Mouse (Mus musculus) intestine, embryonic 16.5 days (tissue): ENCODE data around the gene Macrod1. TPM values are rescaled to one million over a fixed set of nuclear protein-coding genes. Genes with fewer than 3 reads are reported as not detected.
A peak's percentile ranks its signal among the peaks of the same experiment; 100 is the strongest.

ENCODE experiments used
- ATAC-seq: fragments of 200-750 bp; cut with Nextera tagmentation; 2 replicates; pipeline ENCODE4 v1.8.0; 2017; ENCODE audit warnings: moderate TSS enrichment, moderate library complexity
- H3K27ac ChIP-seq: fragments of 300-500 bp; sonication (generic); 2 replicates; pipeline ENCODE4 v1.5.1; 2014; ENCODE audit warnings: mild to moderate bottlenecking, low read length
- H3K27me3 ChIP-seq: fragments of 300-500 bp; sonication (generic); replicated peaks from 2 replicates; pipeline ENCODE4 v1.6.1; 2014; ENCODE audit warnings: low read length, control low read depth, mixed read lengths; ENCODE audit not compliant: control insufficient read depth, insufficient read depth
- H3K36me3 ChIP-seq: fragments of 300-500 bp; sonication (generic); 2 replicates; pipeline ENCODE4 v1.6.1; 2014; ENCODE audit warnings: low read length, control low read depth; ENCODE audit not compliant: control insufficient read depth, insufficient read depth
- H3K4me1 ChIP-seq: fragments of 300-500 bp; sonication (generic); 2 replicates; pipeline ENCODE4 v1.6.1; 2014; ENCODE audit warnings: low read length, control low read depth, mixed read lengths; ENCODE audit not compliant: control insufficient read depth, insufficient read depth
- H3K4me2 ChIP-seq: fragments of 300-500 bp; sonication (generic); 2 replicates; pipeline ENCODE4 v1.6.1; 2014; ENCODE audit warnings: low read depth, low read length, control low read depth
- H3K4me3 ChIP-seq: fragments of 300-500 bp; sonication (generic); 2 replicates; pipeline ENCODE4 v1.5.1; 2014; ENCODE audit warnings: mild to moderate bottlenecking, low read length
- H3K9ac ChIP-seq: fragments of 300-500 bp; sonication (generic); 2 replicates; pipeline ENCODE4 v1.6.1; 2014; ENCODE audit warnings: low read depth, low read length
- H3K9me3 ChIP-seq: fragments of 300-500 bp; sonication (generic); 2 replicates; pipeline ENCODE4 v1.6.1; 2016; ENCODE audit warnings: low read length, control low read depth; ENCODE audit not compliant: control insufficient read depth
- WGBS: fragments of 180-500 bp; shearing (Covaris S2); extraction: QIAGEN DNeasy Blood & Tissue Kit; methylation state at CpG from one replicate; pipeline ENCODE4 v1.1.7; 2014; 5-methylcytosine and 5-hydroxymethylcytosine counted together
- polyA plus RNA-seq: library from polyadenylated mRNA; unstranded; fragments of >200 nt; fragmentation: Nextera tagmentation; extraction: Ambion mirVana; gene quantifications from 2 replicates; pipeline ENCODE4 v1.2.1, GENCODE M21; 2015

The Macrod1 gene
- 11.6 and 13.1 TPM in 2 replicates for polyA plus RNA-seq

- H3K9me3 ChIP-seq, result no peaks in the 10 kb centered on the region
- peak; percentile 80 for ATAC-seq
- H3K9ac ChIP-seq, result peak within 1 kb of the TSS; percentile 80
- H3K4me3 ChIP-seq, result peak within 1 kb of the TSS; percentile 73
- peaks cover 19% of the 10 kb centered on the region for H3K4me1 ChIP-seq
- WGBS, result 1% methylated on average over 68 of the region's 72 CpGs
- no peaks in the 10 kb centered on the region for H3K36me3 ChIP-seq
- H3K4me2 ChIP-seq, result peak within 1 kb of the TSS; percentile 100
- H3K27ac ChIP-seq, result peak within 1 kb of the TSS; percentile 39
- no peaks in the 10 kb centered on the region for H3K27me3 ChIP-seq
Observed at GRCm38 (mm10) chr19:7056248-7057087, at the start of gene Macrod1. Gene Macrod1, plus strand, starts transcription at chr19:7056810.

- Histone ChIP-seq H3K4me3 (no peak overlapping the region), H3K4me2 (no peak overlapping the region), H3K4me1 (no peaks in the 10 kb centered on the region), H3K9me3 (no peaks in the 10 kb centered on the region), H3K27me3 (no peaks in the 10 kb centered on the region), H3K36me3 (no peaks in the 10 kb centered on the region), H3K9ac (no peak overlapping the region), H3K27ac (peak overlapping the region; percentile 72)
- peak; percentile 61 for ATAC-seq
- WGBS, result 52% methylated on average over 9 of the region's 9 CpGs
Observed at GRCm38 (mm10) chr19:7006892-7007593, 49.6 kb upstream of the Macrod1 start.

GRCm38 (mm10) chr19:7012426-7012825, 44.2 kb upstream of the Macrod1 start:
- no peaks in the 10 kb centered on the region for H3K27me3 ChIP-seq
- H3K4me1 ChIP-seq, result no peaks in the 10 kb centered on the region
- H3K4me2 ChIP-seq, result no peak overlapping the region
- peak; percentile 38; the same call in 1 of the 2 replicates for ATAC-seq
- no peak overlapping the region for H3K4me3 ChIP-seq
- H3K9ac ChIP-seq, result no peak overlapping the region
- H3K27ac ChIP-seq, result no peak overlapping the region
- WGBS, result 66% methylated on average over 4 of the region's 4 CpGs
- H3K9me3 ChIP-seq, result no peaks in the 10 kb centered on the region
- H3K36me3 ChIP-seq, result no peaks in the 10 kb centered on the region

DNA sequence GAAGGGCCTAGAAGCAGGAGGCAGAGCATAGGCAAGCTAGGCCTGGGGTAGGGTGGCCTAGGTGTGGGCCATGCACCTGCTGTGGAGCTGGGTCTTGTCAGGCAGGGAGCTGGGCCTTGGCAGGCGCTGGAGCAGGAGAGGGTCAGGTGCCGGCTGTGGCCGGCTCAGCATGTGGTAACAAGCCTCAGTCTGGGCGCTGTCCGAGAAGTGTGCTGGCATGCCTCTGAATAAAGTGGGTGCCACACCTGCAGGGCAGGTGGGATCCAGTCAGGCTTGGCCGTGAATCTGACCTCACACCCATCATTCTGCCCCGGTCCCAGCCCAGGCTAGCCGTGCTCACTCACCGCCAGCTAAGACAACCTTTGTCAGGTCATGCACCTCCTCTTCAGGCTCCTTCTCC, 42.6 kb upstream of the Macrod1 start:
- H3K36me3 ChIP-seq, result no peaks in the 10 kb centered on the region
- H3K9ac ChIP-seq, result no peak overlapping the region
- H3K27ac ChIP-seq, result no peak overlapping the region
- no peaks in the 10 kb centered on the region for H3K9me3 ChIP-seq
- no peak overlapping the region for H3K4me3 ChIP-seq
- H3K4me1 ChIP-seq, result no peaks in the 10 kb centered on the region; the same call in 1 of the 2 replicates
- H3K4me2 ChIP-seq, result no peak overlapping the region
- ATAC-seq, result no peak
- 88% methylated on average over 9 of the region's 9 CpGs for WGBS
- H3K27me3 ChIP-seq, result no peaks in the 10 kb centered on the region

- 90% methylated on average over 20 of the region's 20 CpGs for WGBS
- Histone ChIP-seq H3K4me3 (no peak overlapping the region), H3K9me3 (no peaks in the 10 kb centered on the region), H3K36me3 (no peaks in the 10 kb centered on the region), H3K9ac (no peak overlapping the region), H3K4me1 (no peaks in the 10 kb centered on the region; the same call in 1 of the 2 replicates), H3K27ac (no peak overlapping the region), H3K27me3 (no peaks in the 10 kb centered on the region), H3K4me2 (no peak overlapping the region)
- no peak for ATAC-seq
Observed at GRCm38 (mm10) chr19:7014481-7015135, 42.0 kb upstream of the Macrod1 start.

DNA sequence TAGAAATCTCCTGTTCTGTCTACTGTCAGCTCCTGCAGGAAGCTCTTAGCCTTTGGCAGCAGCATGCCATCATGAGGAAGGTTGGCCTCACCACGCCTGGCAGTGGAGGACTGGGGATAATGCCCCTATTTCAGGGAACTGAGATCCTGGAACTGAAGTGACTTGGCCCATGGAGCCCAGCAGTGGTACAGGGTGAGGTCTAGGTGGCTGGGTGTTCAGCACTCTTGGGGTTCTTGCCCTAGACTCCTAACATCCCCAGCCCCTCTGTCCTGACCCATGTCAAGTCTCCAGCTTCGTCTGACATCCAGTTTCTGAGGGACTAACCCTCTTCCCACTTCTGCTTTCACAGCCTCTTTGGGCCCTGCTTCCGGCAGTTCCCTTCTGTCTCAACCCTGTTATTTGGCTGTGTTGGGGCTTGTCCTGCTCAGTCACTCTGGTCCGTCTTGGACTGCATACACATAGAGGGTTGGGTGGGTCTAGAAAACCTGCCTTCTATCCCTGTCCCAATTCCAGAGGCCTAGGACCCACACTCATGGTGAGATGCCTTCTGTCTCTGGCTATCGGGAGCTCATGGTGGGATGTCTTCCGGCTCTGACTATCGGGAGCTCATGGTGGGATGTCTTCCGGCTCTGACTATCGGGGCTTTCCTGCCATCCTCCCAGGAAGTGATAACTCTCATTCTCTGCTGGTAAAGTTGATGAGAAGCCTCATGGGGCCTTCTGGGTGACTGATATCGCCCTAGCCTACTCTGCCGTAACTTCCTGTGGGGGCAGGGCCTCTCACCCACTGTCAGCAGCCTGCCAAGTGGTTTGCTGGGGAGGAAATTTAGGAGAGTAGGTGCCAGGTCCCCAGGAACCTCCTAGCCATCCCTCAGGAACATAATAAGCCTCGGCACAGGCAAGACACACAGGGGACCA, 38.8 kb upstream of the Macrod1 start:
- H3K4me2 ChIP-seq, result no peak overlapping the region
- H3K27me3 ChIP-seq, result no peaks in the 10 kb centered on the region
- ATAC-seq, result 0 out of 2 replicates have a peak, but pooled peaks have one; percentile 24
- 0 out of 2 replicates have a peak overlapping the region, but pooled peaks have one; percentile 27 for H3K9ac ChIP-seq
- H3K4me3 ChIP-seq, result no peak overlapping the region
- no peaks in the 10 kb centered on the region for H3K9me3 ChIP-seq
- peaks cover 14% of the 10 kb centered on the region for H3K36me3 ChIP-seq
- 78% methylated on average over 12 of the region's 12 CpGs for WGBS
- no peak overlapping the region for H3K27ac ChIP-seq
- no peaks in the 10 kb centered on the region; the same call in 1 of the 2 replicates for H3K4me1 ChIP-seq

DNA sequence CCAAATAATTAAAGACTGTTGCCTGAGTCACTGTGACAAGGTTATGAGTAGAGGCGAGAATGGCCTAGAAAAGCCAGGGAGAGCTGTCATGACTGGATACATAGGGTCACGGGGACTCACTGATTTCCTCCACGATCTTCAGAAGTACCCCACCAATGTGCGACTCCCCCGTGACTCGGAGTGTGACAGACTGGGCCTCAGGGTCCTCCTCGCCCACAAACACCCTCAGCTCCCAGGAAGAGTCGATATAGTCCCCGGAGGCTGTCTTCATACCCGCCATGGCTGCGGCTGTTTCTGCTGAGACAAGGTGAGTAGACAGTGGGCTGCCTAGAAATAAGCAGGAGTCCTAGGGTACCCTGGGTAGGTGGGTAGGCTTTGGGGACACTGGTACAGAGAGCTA, 38.1 kb upstream of the Macrod1 start:
- H3K36me3 ChIP-seq, result peaks cover 17% of the 10 kb centered on the region
- H3K27ac ChIP-seq, result 0 out of 2 replicates have a peak overlapping the region, but pooled peaks have one; percentile 58
- no peaks in the 10 kb centered on the region; the same call in 1 of the 2 replicates for H3K4me1 ChIP-seq
- H3K9me3 ChIP-seq, result no peaks in the 10 kb centered on the region
- ATAC-seq, result no peak
- no peak overlapping the region for H3K4me2 ChIP-seq
- no peak overlapping the region; the same call in 1 of the 2 replicates for H3K9ac ChIP-seq
- peak overlapping the region; percentile 13 for H3K4me3 ChIP-seq
- 91% methylated on average over 11 of the region's 11 CpGs for WGBS
- no peaks in the 10 kb centered on the region for H3K27me3 ChIP-seq

GRCm38 (mm10) chr19:7019191-7019590, 37.4 kb upstream of the Macrod1 start, which contains the start of gene Fermt3:
Gene Fermt3, minus strand, starts transcription at chr19:7019469.
- Histone ChIP-seq H3K4me1 (no peaks in the 10 kb centered on the region; the same call in 1 of the 2 replicates), H3K27me3 (no peaks in the 10 kb centered on the region), H3K4me3 (peak within 1 kb of the TSS; percentile 13), H3K4me2 (no peak within 1 kb of the TSS), H3K9ac (peak within 1 kb of the TSS; percentile 27; the same call in 1 of the 2 replicates), H3K27ac (peak within 1 kb of the TSS; percentile 58), H3K9me3 (no peaks in the 10 kb centered on the region), H3K36me3 (peaks cover 21% of the 10 kb centered on the region)
- WGBS, result 78% methylated on average over 5 of the region's 5 CpGs
- ATAC-seq, result peak; percentile 81
